Mouse (Mus musculus) heart, postnatal 4 days (tissue): ENCODE measurements at regions not wholly inside any gene's neighbourhood (a gene's known extent, or its start where the extent isn't known, plus 50 kb on each side); places are given as distances from the start of the nearest gene placed in this dataset.

Source experiments
- DNase-seq: peaks from one replicate; pipeline ENCODE4 v3.0.0; 2021

DNA sequence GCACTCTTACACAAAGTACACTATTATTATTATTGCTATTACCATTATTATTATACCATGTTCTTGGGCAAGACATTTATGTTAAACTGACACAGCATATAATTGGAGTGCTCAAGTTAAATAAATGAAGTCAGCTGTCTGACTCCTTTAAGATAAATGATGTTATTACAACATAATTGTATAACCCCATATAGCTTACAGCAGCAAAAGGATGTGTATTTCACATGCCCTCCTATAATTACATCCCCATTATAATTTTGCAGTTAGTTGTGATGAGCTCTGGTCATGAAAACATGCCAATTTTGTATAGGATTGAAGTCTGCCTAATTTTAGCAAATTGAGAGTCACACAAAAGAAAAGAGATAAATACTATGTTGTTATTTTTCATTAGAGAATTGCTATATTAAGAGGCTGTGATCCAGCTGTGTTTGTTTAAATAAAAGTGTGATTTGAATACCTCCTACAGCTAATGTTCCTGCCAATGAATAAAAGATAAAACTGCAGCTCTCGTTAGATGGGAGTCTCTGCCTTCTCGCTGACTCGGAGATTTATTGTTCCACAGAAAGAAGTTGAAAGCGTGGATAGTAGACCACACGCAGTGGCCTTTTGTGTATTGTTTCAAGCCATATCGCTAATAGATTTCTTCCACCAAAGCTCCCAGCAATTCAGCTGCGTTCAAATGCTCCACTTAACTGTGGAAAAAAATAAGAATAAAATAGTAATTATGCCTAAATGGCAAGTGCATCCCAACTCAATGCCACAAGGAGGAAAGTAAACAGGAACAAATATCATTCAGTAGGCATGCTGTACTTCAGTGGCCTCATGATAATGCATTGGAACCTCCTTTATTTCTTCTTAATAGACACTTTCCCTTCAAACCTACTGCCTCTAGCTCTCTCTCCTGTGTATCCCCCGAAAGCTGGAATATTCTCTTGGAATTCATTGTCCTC lies 194.9 kb upstream of the Gm10192 start:
- no peak for DNase-seq

DNA sequence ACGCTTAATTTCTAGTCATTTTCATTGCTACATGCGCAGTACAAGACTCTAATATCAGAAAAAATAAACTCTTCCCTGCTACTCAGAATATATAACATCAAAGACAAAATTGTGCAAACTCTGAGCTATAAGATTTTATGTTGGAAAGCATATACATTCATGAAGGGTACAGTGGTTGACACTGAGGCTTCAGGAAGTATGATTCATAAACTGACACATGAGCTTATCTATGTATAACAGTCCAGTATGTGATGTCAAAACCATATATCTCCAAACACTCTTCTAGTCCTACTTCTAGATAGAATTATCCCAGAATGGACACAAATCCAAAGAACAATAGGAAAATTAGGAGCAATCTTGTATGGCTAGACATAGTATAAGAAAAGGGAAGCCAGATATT lies 177.5 kb upstream of the Gm10192 start:
- no peak for DNase-seq

- DNase-seq, result peak; percentile 22
Measured at GRCm38 (mm10) chr4:97357958-97358357, 175.0 kb upstream of the Gm10192 start.

DNA sequence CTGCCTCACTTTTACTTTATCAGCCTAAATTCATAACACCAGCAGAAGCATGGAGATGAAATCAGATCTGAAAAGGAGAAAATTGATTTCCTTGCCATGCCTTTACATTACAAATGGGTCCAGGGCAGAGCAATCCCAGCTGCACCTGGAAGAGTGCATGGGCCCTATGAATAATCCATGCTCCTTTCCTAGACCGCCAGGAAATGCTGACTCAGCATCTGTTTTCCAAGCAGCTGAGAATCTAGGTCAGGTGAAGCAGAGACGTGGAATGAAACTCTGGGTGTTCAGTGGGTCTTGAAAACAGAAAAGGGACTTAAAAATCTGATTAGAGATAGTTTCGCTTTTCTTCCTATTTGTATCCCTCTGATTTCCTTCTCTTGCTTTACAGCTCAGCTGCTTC lies 163.8 kb upstream of the Gm10192 start:
- no peak for DNase-seq

DNA sequence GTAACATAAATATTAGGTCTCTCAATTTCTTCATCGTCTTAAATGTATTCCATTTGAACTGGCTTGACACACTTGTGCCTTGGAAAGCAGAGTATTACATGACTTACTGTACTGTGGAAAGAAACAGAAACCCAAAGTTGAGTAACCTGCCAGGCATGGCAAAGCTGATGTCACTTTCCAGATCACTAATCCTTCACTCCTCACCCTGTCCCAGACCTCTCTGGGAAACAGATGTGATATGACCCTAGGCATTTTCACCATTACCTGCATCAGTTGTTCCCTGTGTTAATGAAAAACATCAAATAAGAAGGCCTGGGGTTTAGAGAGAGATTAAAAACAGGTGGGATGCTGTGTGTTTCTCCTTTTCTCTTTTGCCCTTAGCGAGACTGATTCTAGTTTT lies 161.4 kb upstream of the Gm10192 start:
- DNase-seq, result no peak

DNA sequence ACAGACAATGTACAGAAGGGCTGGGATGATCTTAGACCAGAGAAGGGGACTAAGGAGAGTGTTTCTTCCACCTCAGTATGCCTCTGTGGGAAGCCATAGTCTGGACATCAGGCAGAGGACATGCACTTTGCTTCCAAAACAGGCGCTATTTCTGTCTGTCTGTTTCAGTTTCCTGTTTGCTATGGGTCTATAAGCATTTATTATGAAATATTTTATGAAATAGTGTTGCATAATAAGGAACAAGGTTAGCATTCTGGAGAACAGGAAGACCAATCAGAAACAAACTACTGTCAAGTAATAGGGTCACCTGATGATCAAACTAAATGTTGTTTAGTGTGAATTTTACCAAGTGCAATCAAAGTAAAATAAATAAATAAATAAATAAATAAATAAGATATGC lies 160.4 kb upstream of the Gm10192 start:
- DNase-seq, result no peak
